Mouse (Mus musculus) intestine, embryonic 15.5 days (tissue): ENCODE data around the gene Dock8. TPM values are rescaled to one million over a fixed set of nuclear protein-coding genes. Genes with fewer than 3 reads are reported as not detected.

Experiments
- ATAC-seq: fragments of 200-750 bp; cut with Nextera tagmentation; 2 replicates; pipeline ENCODE4 v1.8.0; 2017; ENCODE audit warnings: moderate TSS enrichment, moderate library complexity
- H3K27ac ChIP-seq: fragments of 300-500 bp; sonication (generic); 2 replicates; pipeline ENCODE4 v1.5.1; 2015; ENCODE audit warnings: mild to moderate bottlenecking, inconsistent platforms
- H3K27me3 ChIP-seq: fragments of 300-500 bp; sonication (generic); replicated peaks from 2 replicates; pipeline ENCODE4 v1.6.1; 2015; ENCODE audit warnings: inconsistent platforms
- H3K36me3 ChIP-seq: fragments of 300-500 bp; sonication (generic); 2 replicates; pipeline ENCODE4 v1.6.1; 2015; ENCODE audit warnings: inconsistent platforms
- H3K4me1 ChIP-seq: fragments of 300-500 bp; sonication (generic); replicated peaks from 2 replicates; pipeline ENCODE4 v1.6.1; 2015; ENCODE audit warnings: inconsistent platforms
- H3K4me2 ChIP-seq: fragments of 300-500 bp; sonication (generic); replicated peaks from 2 replicates; pipeline ENCODE4 v1.6.1; 2015; ENCODE audit warnings: mild to moderate bottlenecking, inconsistent platforms
- H3K4me3 ChIP-seq: fragments of 300-500 bp; sonication (generic); replicated peaks from 2 replicates; pipeline ENCODE4 v1.5.1; 2015; ENCODE audit warnings: inconsistent platforms
- H3K9ac ChIP-seq: fragments of 300-500 bp; sonication (generic); 2 replicates; pipeline ENCODE4 v1.6.1; 2015; ENCODE audit warnings: inconsistent platforms
- H3K9me3 ChIP-seq: fragments of 300-500 bp; sonication (generic); 2 replicates; pipeline ENCODE4 v1.6.1; 2016; ENCODE audit warnings: inconsistent platforms
- WGBS: fragments of 180-500 bp; shearing (Covaris S2); methylation state at CpG from one replicate; pipeline ENCODE4 v1.1.7; 2015; 5-methylcytosine and 5-hydroxymethylcytosine counted together
- polyA plus RNA-seq: library from polyadenylated mRNA; unstranded; fragments of >200 nt; fragmentation: Nextera tagmentation; extraction: Ambion mirVana; gene quantifications from 2 replicates; pipeline ENCODE4 v1.2.1, GENCODE M21; 2015

Dock8 gene
- polyA plus RNA-seq, 1 experiment from 2014 or later, result 5.0 TPM

DNA sequence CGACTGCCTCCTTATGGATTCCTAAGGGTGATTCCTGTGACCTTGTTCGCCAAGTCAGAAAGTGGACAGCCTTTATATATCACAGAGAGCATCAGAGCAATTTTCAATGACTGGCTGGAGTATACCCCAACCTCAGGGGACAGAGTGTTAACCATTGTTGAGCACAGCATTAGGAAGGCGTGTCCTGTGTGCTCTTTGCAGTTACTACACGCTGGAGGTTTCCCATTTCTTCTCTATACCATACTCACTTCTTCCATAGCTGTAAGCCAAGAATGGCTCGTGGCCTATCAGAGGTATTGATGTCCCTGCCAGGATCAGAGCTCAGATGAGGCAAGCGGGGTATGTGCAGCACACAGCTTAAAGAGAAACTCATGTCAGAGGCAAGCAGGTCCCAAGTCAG lies 181.2 kb downstream of the Dock8 start:
- Histone ChIP-seq H3K27me3 (no peaks in the 10 kb centered on the region), H3K9ac (no peak overlapping the region), H3K4me2 (no peak overlapping the region), H3K36me3 (no peaks in the 10 kb centered on the region), H3K27ac (no peak overlapping the region), H3K4me1 (no peaks in the 10 kb centered on the region), H3K9me3 (no peaks in the 10 kb centered on the region), H3K4me3 (no peak overlapping the region)
- ATAC-seq, result no peak
- 86% methylated on average over 6 of the region's 6 CpGs for WGBS

DNA sequence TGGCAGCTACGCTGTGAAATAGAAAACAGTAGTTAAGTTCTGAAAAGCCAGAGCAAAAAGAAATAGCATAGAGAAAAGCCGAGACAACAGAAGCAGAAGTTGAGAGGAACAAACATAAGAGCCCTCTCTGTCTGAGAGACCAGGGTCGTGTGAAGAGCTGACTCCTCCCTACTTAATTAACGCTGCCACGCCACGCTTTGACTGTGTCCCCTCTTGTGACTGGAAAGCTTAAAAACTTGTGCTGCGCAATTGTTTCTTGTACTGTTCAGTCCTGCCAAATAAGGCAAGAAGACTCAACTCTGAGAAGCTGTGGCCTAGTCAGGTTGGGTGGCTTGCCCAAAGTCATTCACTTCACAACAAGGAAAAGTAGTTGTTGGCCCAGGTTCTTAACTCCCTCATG lies 184.7 kb downstream of the Dock8 start:
- no peak overlapping the region for H3K4me2 ChIP-seq
- H3K27ac ChIP-seq, result peak overlapping the region; percentile 25; the same call in 1 of the 2 replicates
- no peak overlapping the region for H3K9ac ChIP-seq
- H3K4me3 ChIP-seq, result no peak overlapping the region
- H3K36me3 ChIP-seq, result no peaks in the 10 kb centered on the region
- no peaks in the 10 kb centered on the region for H3K4me1 ChIP-seq
- no peaks in the 10 kb centered on the region for H3K9me3 ChIP-seq
- WGBS, result 79% methylated on average over 7 of the region's 7 CpGs
- no peak for ATAC-seq
- no peaks in the 10 kb centered on the region for H3K27me3 ChIP-seq

DNA sequence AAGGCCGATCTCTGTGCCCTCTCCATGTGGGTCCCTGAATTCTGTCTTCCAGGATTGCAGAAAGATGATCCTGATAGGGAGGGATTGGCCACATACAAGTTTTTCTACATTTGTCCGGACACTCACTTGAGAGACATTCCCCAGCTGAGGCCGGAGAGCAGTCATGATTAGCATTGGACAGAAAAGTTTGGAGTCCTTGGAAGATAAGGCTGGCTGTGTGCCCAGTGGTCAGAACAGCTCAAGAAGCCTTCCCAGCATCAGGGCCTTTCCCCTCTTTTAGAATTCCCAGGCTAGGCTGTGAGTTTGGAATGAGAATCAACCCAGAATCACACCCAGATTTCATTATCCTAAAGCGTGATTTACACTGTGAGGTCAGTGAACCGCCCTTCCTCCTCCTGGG lies 187.0 kb downstream of the Dock8 start:
- no peak for ATAC-seq
- no peak overlapping the region for H3K4me2 ChIP-seq
- H3K4me3 ChIP-seq, result no peak overlapping the region
- no peak overlapping the region; the same call in 1 of the 2 replicates for H3K27ac ChIP-seq
- no peaks in the 10 kb centered on the region for H3K36me3 ChIP-seq
- no peak overlapping the region for H3K9ac ChIP-seq
- no peaks in the 10 kb centered on the region for H3K27me3 ChIP-seq
- H3K9me3 ChIP-seq, result no peaks in the 10 kb centered on the region
- 78% methylated on average over 5 of the region's 5 CpGs for WGBS
- H3K4me1 ChIP-seq, result no peaks in the 10 kb centered on the region

DNA sequence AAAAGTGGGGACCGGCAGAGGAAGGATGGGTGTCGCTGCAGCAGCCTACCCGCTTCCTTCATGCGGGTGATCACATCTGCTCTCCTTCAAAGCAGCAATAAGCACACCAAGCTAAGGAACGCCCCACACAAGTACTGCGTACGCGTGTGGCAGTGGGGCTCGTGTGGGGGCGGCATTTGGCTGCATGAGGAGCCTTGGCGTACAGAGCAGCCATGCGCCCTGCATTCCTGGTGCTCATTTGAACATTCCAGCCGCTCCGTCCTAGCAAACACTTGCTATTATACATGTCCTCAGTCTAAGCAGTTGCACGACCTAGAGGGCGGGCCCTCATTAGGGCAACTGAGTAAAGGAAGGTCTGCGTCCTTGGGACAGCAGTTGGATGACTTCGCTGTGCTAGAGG lies 188.3 kb downstream of the Dock8 start:
- Histone ChIP-seq H3K36me3 (no peaks in the 10 kb centered on the region), H3K9ac (no peak overlapping the region), H3K4me3 (no peak overlapping the region), H3K27me3 (no peaks in the 10 kb centered on the region), H3K9me3 (no peaks in the 10 kb centered on the region), H3K4me2 (no peak overlapping the region), H3K4me1 (no peaks in the 10 kb centered on the region), H3K27ac (no peak overlapping the region)
- 69% methylated on average over 18 of the region's 18 CpGs for WGBS
- ATAC-seq, result no peak; the same call in 1 of the 2 replicates

DNA sequence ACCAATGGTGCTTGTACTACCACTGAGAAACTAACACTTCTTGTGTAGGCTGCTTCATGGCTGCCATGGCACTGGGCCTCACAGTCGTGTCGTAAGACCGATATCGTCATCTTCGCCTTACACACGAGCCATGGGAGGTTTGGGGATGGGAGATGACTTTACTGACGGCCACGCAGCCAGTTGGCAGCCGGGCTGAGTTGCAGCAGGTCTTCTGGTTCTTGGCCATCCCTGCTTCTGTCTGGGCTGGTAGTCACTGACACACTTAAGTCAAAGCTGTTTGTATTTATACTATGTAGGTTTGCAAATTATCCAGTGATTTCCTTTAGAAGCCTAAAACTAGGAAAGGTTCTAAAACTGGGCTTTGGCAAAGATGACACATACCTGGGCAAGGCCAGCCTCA lies 194.4 kb downstream of the Dock8 start:
- Histone ChIP-seq H3K36me3 (no peaks in the 10 kb centered on the region), H3K4me3 (no peak overlapping the region), H3K9ac (no peak overlapping the region), H3K9me3 (no peaks in the 10 kb centered on the region), H3K27ac (no peak overlapping the region), H3K4me1 (no peaks in the 10 kb centered on the region), H3K27me3 (no peaks in the 10 kb centered on the region), H3K4me2 (no peak overlapping the region)
- WGBS, result 93% methylated on average over 9 of the region's 9 CpGs
- no peak for ATAC-seq

DNA sequence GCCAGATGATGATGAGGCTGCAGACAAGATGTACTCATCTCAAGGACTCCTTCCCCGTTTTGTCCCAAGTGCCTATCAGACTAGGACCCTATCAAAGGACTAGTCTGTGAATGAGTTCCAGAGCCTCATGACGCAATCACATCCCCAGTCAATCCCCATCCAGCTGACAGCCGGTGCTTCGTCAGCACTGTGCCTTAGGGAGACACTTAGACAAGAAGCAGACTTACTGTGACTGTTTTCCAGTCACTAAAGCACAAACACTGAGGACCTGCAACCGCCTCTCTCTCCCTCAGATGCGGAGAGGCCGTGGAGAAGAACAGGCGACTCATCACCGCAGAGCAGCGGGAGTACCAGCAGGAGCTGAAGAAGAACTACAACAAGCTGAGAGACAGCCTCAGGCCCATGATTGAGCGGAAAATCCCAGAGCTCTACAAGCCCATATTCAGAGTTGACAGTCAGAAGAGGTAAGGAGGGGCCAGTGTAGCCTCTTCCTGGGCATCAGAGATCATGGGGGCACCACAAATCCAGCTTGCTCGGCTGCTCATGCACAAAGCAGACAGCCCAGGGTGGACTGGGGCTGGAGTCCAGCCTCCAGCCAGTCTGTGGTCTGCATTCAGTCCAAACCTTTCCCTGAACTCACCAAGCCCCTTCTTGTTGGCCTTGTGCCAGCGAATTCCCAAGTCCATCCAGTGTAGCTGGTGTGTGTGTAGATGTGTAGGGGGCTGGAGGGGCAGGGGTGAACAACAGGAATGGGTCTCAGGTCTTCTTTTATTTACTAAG lies 200.9 kb downstream of the Dock8 start:
- Histone ChIP-seq H3K4me3 (no peak overlapping the region), H3K9ac (no peak overlapping the region), H3K27me3 (no peaks in the 10 kb centered on the region), H3K9me3 (no peaks in the 10 kb centered on the region), H3K36me3 (no peaks in the 10 kb centered on the region), H3K4me2 (no peak overlapping the region), H3K4me1 (peaks cover 6% of the 10 kb centered on the region), H3K27ac (0 out of 2 replicates have a peak overlapping the region, but pooled peaks have one; percentile 9)
- no peak; the same call in 1 of the 2 replicates for ATAC-seq
- WGBS, result 59% methylated on average over 13 of the region's 13 CpGs

DNA sequence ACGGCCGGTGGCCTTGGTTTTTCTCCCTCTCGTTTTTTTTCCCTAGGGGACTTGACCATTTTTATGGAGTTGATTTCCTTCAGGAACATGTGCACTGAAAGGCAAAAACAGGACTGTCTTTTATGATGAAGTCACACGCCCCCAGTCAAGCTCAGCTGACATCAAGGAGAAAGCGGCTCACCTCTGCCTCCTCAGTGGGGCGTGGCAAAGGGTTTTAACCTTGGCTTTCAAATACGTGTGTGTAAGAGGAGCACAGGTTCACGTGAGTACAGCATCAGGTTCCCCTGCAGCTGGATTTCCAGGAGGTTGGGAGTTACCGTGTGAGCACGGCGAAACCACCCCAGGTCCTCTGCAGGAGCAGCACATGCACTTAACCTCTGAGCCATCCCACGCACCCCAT lies 203.7 kb downstream of the Dock8 start:
- H3K4me1 ChIP-seq, result peaks cover 6% of the 10 kb centered on the region
- no peak overlapping the region for H3K4me2 ChIP-seq
- no peaks in the 10 kb centered on the region for H3K9me3 ChIP-seq
- no peak overlapping the region for H3K9ac ChIP-seq
- no peaks in the 10 kb centered on the region for H3K36me3 ChIP-seq
- peak; percentile 61; the same call in 1 of the 2 replicates for ATAC-seq
- WGBS, result 66% methylated on average over 12 of the region's 12 CpGs
- no peak overlapping the region for H3K27ac ChIP-seq
- H3K4me3 ChIP-seq, result no peak overlapping the region
- H3K27me3 ChIP-seq, result no peaks in the 10 kb centered on the region

DNA sequence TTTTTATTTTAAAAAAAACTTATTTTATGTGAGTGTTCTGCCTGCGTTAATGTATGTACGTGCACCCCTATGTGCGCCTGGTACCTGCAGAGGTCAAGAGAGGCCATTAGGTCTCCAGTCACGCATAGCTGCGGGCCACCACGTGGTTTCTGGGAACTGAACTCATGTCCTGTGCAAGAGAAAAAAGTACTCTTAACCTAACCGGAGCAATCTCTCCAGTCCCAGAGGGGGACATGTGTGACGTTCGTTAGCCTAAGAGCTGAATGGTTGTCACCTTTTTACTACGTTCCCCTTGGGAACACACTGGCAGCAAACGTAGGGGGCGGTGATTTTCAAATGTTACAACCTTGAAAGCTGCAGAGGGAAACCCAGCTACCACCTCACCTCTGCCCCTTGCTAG lies 207.6 kb downstream of the Dock8 start:
- H3K4me1 ChIP-seq, result no peaks in the 10 kb centered on the region
- no peak overlapping the region for H3K4me2 ChIP-seq
- no peaks in the 10 kb centered on the region for H3K36me3 ChIP-seq
- H3K9me3 ChIP-seq, result no peaks in the 10 kb centered on the region
- 74% methylated on average over 12 of the region's 12 CpGs for WGBS
- no peaks in the 10 kb centered on the region for H3K27me3 ChIP-seq
- no peak overlapping the region for H3K4me3 ChIP-seq
- no peak overlapping the region for H3K9ac ChIP-seq
- no peak overlapping the region for H3K27ac ChIP-seq
- no peak for ATAC-seq

DNA sequence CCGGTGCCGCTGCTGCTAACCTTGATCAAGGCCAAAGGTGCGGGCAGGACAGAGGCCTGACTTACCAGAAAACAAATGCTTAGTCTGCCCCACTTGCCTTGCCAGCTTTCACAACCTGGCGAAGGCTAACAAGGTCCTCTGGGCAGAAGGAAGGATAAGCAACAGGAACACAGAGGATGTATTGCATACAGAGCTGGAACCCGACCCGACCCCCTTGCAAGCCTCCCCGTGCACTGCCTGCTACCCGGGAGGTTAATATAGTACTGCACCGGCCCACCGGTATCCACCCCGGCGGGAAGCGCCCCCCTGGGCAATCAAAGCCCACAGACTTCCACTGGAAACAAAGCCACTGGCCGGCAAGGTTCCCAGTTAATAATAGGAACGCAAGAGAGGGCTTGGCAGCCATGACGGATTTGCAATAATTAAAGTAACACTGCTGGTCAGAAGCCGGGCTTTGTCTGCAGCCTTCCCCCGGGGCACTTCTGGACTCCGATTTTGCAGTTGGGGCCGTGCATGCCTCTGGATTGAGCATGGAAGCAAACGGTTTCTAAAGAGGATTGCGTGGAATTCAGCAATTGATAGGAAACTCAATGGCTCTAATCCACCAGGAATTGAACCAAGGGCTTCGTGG lies 208.5 kb downstream of the Dock8 start:
- Histone ChIP-seq H3K4me3 (no peak overlapping the region), H3K9me3 (no peaks in the 10 kb centered on the region), H3K4me2 (peak overlapping the region; percentile 24; the same call in 1 of the 2 replicates), H3K4me1 (no peaks in the 10 kb centered on the region), H3K36me3 (no peaks in the 10 kb centered on the region), H3K27me3 (no peaks in the 10 kb centered on the region), H3K9ac (no peak overlapping the region; the same call in 1 of the 2 replicates), H3K27ac (no peak overlapping the region)
- ATAC-seq, result no peak
- 26% methylated on average over 23 of the region's 23 CpGs for WGBS

DNA sequence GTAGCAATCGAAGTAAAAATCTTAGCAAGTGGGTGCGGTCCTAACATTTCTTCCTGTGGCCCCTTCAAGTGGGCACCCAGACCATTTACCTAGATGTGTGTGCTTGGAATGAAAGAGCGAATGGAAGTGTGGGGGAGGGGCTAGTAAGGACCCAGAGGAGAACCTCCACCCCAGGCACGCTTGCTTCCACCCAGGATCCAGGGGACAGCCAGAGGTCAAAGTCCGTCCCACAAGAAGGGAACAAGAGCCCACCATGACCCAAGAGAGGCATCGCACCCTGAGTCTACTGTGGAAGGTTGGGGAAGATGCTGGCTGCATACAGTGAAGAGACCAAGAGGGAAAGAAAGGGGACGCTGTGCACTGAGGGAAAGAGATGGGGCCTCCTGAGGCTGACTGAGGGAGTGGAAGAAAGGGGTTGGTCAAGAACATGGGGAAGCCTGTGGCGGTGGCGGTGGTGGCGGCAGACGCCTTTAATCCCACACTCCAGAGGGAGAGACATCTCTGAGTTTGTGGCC lies 209.3 kb downstream of the Dock8 start:
- no peaks in the 10 kb centered on the region for H3K4me1 ChIP-seq
- no peak overlapping the region for H3K4me2 ChIP-seq
- ATAC-seq, result no peak
- H3K9ac ChIP-seq, result no peak overlapping the region
- 79% methylated on average over 11 of the region's 11 CpGs for WGBS
- no peak overlapping the region for H3K27ac ChIP-seq
- no peaks in the 10 kb centered on the region for H3K9me3 ChIP-seq
- H3K27me3 ChIP-seq, result no peaks in the 10 kb centered on the region
- no peaks in the 10 kb centered on the region for H3K36me3 ChIP-seq
- H3K4me3 ChIP-seq, result no peak overlapping the region

DNA sequence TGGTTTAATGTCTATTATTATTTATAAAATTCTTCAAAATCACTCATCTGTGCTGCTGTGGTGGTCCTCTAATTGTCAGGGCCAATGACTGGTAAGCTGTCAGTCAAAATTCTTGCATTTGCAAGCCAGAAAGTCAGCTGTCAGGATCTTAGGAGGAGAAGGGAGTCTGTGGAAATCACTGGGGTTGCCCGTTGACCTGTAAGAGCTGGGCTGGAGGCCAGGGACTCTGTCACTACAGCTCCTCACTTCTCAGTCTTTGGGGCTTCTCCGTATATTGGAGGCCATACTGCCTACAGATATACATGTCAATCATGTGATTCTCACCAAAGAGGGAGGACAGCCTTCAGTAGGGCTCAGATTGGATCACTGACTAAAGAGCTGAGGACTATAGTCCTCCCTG lies 221.3 kb downstream of the Dock8 start:
- H3K4me2 ChIP-seq, result no peak overlapping the region
- 60% methylated on average over 2 of the region's 2 CpGs for WGBS
- H3K27me3 ChIP-seq, result no peaks in the 10 kb centered on the region
- no peaks in the 10 kb centered on the region for H3K4me1 ChIP-seq
- ATAC-seq, result peak; percentile 75
- no peaks in the 10 kb centered on the region for H3K9me3 ChIP-seq
- H3K27ac ChIP-seq, result no peak overlapping the region
- no peak overlapping the region for H3K9ac ChIP-seq
- H3K36me3 ChIP-seq, result no peaks in the 10 kb centered on the region
- H3K4me3 ChIP-seq, result no peak overlapping the region

DNA sequence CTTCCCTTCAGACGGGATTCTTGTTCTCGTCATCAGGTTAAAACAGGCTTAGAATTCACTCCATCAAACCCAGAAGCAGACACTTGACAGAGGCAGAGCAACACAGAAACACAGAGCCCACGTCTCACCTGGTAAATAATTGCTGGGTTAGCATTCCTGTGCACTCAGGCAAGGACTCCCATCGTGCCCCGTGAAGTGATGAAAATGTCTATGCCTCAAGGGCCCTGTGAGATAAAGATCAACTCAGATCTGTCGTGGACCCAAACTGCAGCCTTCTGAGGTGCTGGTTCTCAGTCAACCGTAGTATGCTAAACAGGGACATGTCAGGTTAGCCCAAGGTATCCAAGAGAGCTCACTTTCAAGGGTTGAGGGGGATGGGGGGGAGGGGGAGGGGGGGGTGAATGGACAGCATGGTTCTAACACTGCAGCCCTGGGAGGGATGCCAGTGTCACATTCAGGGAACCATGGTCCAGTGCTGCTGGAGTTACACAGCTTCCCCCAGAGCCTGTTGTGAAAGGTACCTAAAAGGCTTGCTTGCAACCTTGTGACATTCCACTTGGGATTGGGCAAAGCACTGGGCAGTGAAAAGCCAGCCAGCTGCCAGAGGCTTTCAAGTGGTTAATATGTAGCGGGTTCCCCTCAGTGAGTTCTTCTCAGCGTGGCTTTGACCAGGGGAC lies 222.8 kb downstream of the Dock8 start:
- WGBS, result 54% methylated on average over 9 of the region's 9 CpGs
- H3K9me3 ChIP-seq, result no peaks in the 10 kb centered on the region
- no peak overlapping the region for H3K27ac ChIP-seq
- no peaks in the 10 kb centered on the region for H3K36me3 ChIP-seq
- no peak overlapping the region for H3K4me3 ChIP-seq
- H3K4me1 ChIP-seq, result no peaks in the 10 kb centered on the region
- no peak overlapping the region for H3K4me2 ChIP-seq
- no peak for ATAC-seq
- H3K9ac ChIP-seq, result no peak overlapping the region
- H3K27me3 ChIP-seq, result no peaks in the 10 kb centered on the region
